Mouse (Mus musculus) frontal cortex, adult 2 months (tissue): ENCODE data around the gene Zfp292. TPM values are rescaled to one million over a fixed set of nuclear protein-coding genes. Genes with fewer than 3 reads are reported as not detected.
"Not testable (repeated sequence)": the region's sequence is repeated elsewhere in the genome, so short reads cannot be mapped to it uniquely, and the experiment has no call there.

Source experiments
- DNase-seq, 2 experiments: peaks; one replicate each; pipeline ENCODE4 v3.0.0; 2022; ENCODE audit warnings: low spot score in 1 of 2; ENCODE audit errors: extremely low spot score in 1 of 2
- polyA plus RNA-seq: library from polyadenylated mRNA; depleted of rRNA; stranded (reverse); fragments of >200 nt; gene quantifications from 2 replicates; pipeline ENCODE4 v1.2.3, GENCODE M21; 2012; rRNA removed

Gene Zfp292
- 9.2 and 9.3 TPM in 2 replicates for polyA plus RNA-seq

DNA sequence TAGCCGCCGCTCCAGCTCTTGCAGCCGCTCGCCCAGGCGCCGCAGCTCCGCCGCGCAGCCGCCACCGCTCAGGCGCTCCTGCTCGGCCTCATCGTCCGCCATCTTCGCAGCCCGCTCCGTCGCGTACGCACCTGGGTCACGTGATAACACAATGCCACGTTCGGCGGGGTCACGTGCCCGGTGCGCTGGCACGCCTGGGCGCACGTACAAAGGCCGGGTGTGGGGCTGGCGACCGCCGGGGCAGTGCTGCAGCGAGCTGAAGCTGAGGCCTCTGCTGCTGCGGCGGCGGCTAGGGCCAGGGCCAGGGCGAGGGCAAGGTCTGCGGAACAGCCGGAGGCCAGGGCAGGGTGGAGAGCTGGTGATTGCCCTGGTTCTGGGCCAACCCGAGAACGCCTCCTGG lies at the start of gene Zfp292:
Gene Zfp292 (minus strand): TSS at position 143 of the 400 bp plus-strand sequence.
- DNase-seq = peak; percentile 92 to 96

- not testable (repeated sequence) for DNase-seq
These were observed 45.6 kb upstream of the Zfp292 start for GRCm38 (mm10) chr4:34928386-34928785.

DNA sequence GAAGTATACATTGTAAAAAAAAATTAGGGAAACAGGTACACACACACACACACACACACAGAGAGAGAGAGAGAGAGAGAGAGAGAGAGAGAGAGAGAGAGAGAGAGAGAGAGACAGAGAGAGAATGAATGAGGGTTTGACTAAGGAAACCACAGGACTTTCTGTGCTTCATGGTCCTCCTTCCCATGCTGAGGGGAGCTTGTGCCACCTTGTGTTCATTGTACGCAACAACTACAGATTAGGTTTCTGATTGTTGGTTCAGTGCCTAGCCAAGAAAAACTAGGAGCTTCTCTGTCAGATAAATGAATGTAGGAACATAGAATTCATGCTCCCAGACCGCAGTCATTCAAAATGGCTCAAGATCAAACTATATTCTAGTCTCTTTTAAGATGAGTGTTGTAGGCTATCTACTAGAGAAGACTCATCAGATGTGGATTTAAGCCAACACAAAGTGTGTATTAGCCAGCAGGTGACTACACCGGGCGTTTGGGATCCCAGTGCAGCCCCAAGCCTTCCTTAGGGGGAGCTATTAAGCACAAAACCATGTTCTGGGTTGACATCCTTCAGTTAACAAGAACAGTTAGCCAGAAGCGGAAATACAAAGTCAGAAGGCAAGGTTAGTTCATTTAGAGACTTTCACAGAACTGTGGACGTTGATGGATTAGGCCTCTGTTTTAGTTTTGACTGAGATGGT lies 39.6 kb upstream of the Zfp292 start:
- peak; percentile 17 to 80 for DNase-seq

GRCm38 (mm10) chr4:34917400-34917799 lies 34.6 kb upstream of the Zfp292 start:
- DNase-seq = no peak

GRCm38 (mm10) chr4:34912171-34912570 lies 29.4 kb upstream of the Zfp292 start:
- DNase-seq = no peak

DNA sequence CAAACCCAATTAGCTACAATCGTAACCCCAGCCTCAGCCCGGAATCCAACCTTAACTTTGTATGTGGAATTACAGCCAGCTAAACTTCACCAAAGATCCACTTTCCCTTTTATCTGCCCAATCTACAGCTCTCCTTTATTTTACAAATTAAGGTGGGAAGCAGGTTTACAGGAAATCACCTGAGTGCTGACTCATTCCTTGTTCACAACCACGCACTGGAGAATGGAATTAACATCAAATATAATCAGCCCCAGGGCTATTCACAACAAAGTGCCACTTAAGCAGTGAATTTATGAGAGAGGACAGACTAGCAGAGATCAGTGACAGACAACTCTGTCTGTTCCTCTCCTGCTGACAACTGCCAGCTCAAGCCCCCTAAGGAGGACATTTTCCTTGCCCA lies 28.6 kb upstream of the Zfp292 start:
- DNase-seq = no peak

GRCm38 (mm10) chr4:34908127-34908526 lies 25.4 kb upstream of the Zfp292 start:
- DNase-seq = no peak

- no peak for DNase-seq
These were observed 24.3 kb upstream of the Zfp292 start for GRCm38 (mm10) chr4:34907026-34907425.

GRCm38 (mm10) chr4:34906151-34906550 lies 23.4 kb upstream of the Zfp292 start:
- DNase-seq = no peak

DNA sequence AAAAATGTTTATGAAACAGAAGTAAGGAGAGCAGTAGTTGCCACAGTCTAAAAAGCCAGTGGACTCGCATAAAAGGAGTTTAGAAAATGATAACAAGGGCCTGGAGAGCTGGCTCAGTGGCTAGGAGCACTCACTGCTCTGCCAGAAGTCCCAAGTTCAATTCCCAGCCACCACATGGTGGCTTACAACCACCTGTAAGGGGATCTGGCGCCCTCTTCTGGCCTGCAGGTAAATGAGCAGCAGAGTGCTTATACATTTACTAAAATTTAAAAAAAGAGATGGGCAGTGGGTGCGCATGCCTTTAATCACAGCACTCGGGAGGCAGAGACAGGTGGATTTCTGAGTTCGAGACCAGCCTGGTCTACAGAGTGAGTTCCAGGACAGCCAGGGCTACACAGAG lies 22.6 kb upstream of the Zfp292 start:
- no peak for DNase-seq

GRCm38 (mm10) chr4:34901582-34901981 lies 18.8 kb upstream of the Zfp292 start:
- DNase-seq = not testable (repeated sequence)

- no peak for DNase-seq
These were observed 18.4 kb upstream of the Zfp292 start for GRCm38 (mm10) chr4:34901166-34901565.

DNA sequence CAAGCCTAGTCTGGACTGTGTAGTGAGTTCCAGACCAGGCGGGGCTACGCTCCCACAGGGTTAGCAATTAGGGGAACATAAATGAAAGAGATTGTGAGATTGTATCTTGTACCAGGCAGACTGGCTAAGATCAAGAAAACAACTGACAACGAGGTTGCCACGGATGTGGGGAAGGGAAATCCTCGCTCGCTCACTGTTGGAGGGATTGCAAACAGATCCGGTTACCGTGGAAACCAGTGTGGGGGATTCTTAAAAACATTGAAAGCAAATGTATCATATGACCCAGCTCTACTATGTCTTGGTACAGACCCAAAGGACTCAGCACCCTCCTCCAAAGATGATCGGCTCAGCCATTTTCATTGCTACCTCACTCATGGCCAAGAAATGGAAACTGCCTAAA lies 17.4 kb upstream of the Zfp292 start:
- DNase-seq = peak; percentile 21 to 52

- DNase-seq = no peak
These were observed 16.6 kb upstream of the Zfp292 start for GRCm38 (mm10) chr4:34899322-34899721.

DNA sequence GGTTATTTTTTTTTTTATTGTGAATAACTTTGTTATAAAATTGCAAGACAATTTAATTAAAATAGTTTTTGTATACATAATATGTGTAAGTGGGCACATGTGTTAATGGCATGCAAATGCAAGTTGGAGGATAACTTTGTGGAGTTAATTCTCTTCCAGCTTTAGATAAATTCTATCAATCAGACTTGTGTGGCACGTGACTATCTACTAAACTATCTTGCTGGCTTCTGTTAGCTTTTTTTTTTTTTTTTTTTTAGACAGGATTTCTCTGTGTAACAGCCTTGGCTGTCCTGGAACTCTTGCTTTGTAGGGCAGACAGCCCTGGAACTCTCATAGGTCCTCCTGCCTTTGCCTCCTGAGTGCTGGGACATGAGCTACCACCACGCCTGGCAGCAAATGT lies 15.7 kb upstream of the Zfp292 start:
- DNase-seq = no peak

GRCm38 (mm10) chr4:34893479-34893878 lies 10.7 kb upstream of the Zfp292 start, which contains the start of gene Cga:
Gene Cga, plus strand, starts transcription at chr4:34893779.
- no peak for DNase-seq

DNA sequence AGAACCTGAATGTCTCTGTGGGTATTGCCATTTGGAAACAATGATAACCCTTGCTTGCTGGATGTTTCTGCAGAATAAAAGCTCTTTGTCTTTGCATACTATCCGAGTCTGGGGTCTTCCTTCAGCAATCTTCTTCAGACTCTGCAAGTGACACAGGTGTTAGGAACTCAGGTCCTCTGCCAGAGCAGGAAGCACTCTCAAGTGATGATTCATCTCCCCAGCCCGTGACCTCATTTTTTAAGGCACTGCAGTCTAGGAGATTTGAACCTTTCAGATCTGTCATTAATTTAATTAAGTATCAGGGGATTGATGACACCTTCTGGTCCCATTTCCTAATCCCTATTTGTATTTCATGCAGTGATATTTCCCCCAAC lies 7.0 kb upstream of the Zfp292 start:
- no peak for DNase-seq

DNA sequence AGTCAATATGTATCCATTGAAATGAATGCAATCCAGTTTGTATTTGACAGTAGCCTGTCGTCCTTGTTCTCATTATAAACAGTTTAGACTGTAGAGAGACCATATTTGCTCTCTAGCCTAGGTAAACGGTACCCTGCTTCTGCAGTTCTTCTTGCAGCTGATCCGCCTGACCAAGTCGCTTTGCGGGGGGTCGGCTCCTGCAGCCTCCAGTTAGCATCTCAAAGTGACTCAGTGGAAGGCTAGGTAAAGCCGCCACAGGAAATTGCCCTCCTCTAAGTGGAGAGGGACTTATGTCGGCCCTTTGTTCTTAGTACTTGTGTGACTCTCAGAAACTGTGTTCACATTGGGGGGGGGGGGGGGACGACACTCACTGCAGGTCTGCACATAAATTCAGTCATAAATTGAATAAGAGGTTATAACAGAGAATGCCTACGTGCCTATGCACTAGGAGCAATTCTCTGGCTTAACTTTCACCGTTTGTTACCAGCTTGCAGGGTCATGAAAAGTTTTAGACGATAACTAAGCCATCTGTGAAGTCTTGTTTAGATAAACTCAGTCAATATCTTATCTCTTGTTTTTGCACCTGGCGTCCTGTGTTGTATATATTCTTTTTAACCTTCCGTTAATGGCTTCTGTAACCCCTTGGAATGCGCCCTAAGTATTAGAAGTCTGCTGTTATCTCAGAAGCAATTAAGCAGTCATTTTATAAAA lies 6.5 kb upstream of the Zfp292 start:
- DNase-seq = no peak

GRCm38 (mm10) chr4:34887295-34887694 lies 4.5 kb upstream of the Zfp292 start:
- no peak for DNase-seq

GRCm38 (mm10) chr4:34886490-34887111 lies 3.8 kb upstream of the Zfp292 start:
- peak; percentile 58 to 76 for DNase-seq

DNA sequence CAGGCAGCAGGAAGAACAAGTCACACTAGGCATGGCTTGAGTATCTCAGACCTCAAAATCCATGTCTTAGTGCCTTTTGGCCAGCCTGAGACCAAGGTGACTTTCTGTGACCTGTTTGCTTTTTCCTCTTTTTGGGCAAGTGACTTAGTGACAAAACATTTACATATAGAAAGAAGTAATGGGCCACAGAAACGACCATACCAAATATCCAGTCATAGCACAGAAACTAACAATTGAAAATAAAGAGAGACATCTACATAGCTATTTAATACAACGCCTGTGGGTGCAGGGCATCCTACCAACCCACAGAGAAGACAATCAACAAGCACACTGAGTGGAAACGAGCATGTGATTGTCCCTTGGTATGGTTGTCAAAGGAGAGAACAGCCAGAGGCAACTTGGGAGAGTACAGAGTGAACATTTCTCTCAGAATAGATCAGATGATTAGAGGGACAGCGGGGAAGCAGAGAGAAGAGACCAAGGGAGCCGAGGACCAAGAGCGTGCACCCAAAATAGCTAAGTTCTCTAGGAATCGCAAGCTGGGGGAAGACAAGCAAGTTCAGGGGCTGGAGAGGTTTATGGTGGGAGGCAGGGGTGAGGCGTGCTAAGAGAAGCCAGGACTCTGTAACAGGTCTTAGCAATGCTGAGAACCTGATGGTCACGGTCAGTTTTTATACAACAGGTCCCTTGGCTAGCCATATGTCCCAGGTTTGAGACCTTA lies 3.0 kb upstream of the Zfp292 start:
- peak in 1 of 2 experiments; percentile 7 for DNase-seq
